Mouse (Mus musculus) CH12.LX (cell line): ENCODE measurements around the gene Vrk3.

Experiments used
- CTCF ChIP-seq, 2 experiments: IDR thresholded peaks in 1 of 2; conservative IDR thresholded peaks in 1 of 2; 2 replicates each; pipeline ENCODE4 v1.5.1; 2011 to 2012; ENCODE audit warnings: low read depth in 2 of 2, low read length in 2 of 2, improper control_type of control experiment in 1 of 2, inconsistent platforms in 1 of 2, mild to moderate bottlenecking in 1 of 2, moderate library complexity in 1 of 2
- ZNF384 ChIP-seq: IDR thresholded peaks from 2 replicates; pipeline ENCODE4 v1.6.1; 2012; ENCODE audit warnings: low read depth, low read length, improper control_type of control experiment, inconsistent platforms

DNA sequence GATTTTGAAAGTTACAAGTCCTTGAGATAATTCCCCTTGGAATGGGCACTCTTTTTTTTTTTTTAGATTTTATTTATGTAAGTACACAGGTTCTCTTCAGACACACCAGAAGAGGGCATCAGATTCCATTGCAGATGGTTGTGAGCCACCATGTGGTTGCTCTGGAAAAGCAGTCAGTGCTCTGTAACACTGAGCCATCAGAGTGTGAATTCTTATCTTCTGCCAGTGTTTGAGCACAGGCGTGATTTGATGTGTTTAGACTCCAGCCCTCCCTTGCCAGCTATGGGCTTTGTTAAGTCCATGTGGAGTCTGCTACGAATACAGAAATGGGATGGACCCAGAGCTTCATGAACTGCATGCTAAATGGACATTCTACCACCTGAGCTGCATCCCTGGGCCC lies 70.0 kb downstream of the Vrk3 start:
- TF ChIP-seq CTCF (conservative IDR thresholded peaks at IDR 0.05 in 1 of 2, IDR thresholded peaks at IDR 0.05 in 1 of 2; ENCODE audit: low read depth in 2 of 2, low read length in 2 of 2) = peak in 1 of 2 experiments; percentile 79; a peak in 2 of 4 replicates
- peak; percentile 72 for TF ChIP-seq ZNF384
